Mouse (Mus musculus): ENCODE data around the gene Tnfaip2.

- TF ChIP-seq CTCF (IDR thresholded peaks at IDR 0.05; ENCODE audit: low read depth) (no peak), EP300 (IDR thresholded peaks at IDR 0.05; ENCODE audit: low read depth) (no peak)
Observed at GRCm38 (mm10) chr12:111500725-111501124, 58.5 kb downstream of the Tnfaip2 start.

Measured in liver, postnatal 0 days (tissue).